Mouse (Mus musculus): ENCODE data around the gene Bod1l.

The Bod1l gene

DNA sequence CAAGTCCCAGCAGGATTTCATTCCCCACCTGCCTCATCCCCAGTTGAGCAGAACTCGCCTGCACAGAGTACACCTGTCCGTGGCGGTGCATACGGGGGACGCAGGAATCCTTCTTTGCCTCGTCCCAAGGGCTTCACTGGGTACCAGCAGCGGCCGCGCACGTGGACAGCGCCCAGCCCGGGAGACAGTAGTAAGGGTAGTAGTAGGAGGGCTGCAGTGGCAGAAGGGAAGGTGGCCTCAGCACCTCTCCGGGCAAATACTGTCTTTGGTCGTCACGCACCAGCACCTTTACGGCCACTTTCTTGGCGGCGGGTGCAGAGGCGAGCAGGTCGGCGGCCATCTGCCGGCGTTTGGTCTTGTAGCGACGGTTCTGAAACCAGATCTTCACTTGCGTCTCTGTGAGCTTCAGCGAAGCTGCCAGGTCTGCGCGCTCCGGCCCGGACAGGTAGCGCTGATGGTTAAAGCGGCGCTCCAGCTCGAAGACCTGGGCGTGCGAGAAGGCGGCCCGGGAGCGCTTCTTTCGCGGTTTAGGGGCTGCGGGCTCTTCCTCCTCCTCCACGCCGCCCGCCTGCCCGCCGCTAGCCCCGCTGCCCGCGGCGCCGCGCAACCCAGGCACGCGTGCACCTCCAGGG lies 82.5 kb downstream of the Bod1l start:
- in situ Hi-C loops (cut with MboI, MseI): loop anchor here (5.0 to 25.0 kb wide), 4 partner anchors 634 to 1524 kb away; no protein-coding TSS in a partner anchor

GRCm38 (mm10) chr5:41760831-41761508 lies 83.1 kb downstream of the Bod1l start:
- in situ Hi-C loops (cut with MboI, MseI): loop anchor here (5.0 to 25.0 kb wide), 4 partner anchors 634 to 1524 kb away; no protein-coding TSS in a partner anchor

DNA sequence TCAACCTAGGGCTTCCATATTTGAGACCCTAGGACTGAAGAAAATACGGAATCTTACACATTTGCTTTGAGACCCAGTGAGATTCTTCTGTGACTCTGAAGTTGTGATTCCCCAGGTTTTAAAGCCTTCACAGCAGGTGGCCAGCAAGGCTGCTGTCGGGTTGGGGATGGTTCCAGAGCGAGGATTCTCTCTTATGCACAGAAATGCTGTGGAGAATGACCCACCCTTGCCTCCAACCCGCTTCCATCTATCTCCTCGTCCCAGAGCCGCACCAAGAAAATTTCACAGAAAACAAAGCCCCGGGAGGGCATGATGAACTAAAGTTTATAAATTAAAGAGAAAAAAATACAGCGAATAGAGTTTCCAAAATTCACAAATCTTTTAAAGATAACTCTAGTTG lies 84.0 kb downstream of the Bod1l start:
- in situ Hi-C loops (cut with MboI, MseI): loop anchor here (5.0 to 25.0 kb wide), 4 partner anchors 633 to 1523 kb away; no protein-coding TSS in a partner anchor

GRCm38 (mm10) chr5:41758671-41759639 lies 85.2 kb downstream of the Bod1l start:
- in situ Hi-C loops (cut with MboI, MseI): loop anchor here in 1 of 2 experiments (25.0 kb wide), 1 partner anchor 1522 kb away; no protein-coding TSS in a partner anchor

DNA sequence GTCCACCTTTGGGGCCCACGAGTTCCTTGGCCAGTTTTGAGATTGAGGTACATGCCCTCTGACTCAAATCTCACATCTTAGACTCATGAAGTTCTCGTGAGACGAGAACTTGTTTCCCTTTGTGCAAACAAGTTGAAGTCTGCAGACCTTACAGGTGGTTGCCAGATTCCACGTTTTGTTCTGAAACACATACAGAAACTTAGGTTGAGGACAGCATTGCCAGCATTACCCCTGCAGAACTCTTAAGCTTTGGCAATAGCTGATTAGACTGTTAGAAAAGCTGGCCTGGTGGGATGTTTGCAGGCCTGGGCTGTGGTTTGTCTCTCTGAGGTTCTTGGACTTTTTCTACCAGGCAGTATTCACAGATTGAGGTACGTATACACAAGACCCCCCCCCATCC lies 86.8 kb downstream of the Bod1l start:
- in situ Hi-C loops (cut with MboI, MseI): loop anchor here in 1 of 2 experiments (25.0 kb wide), 1 partner anchor 1520 kb away; no protein-coding TSS in a partner anchor

DNA sequence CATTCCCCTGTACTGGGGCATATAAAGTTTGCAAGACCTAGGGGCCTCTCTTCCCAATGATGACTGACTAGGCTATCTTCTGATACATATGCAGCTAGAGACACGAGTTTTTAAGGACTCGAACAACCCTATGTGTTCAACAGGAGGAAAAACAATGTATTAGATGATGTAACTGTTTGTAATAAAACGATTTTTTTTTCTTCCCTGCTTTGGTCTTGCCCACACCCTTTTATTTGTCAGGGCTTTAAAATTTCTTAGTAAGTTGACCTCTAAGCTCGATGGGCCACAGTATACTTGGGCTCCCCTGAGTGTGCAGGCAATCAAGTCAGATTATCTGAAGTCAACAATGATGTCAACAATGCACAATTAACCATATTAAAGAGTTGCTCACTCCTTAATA lies 87.7 kb downstream of the Bod1l start:
- in situ Hi-C loops (cut with MboI, MseI): loop anchor here in 1 of 2 experiments (25.0 kb wide), 1 partner anchor 1519 kb away; no protein-coding TSS in a partner anchor

DNA sequence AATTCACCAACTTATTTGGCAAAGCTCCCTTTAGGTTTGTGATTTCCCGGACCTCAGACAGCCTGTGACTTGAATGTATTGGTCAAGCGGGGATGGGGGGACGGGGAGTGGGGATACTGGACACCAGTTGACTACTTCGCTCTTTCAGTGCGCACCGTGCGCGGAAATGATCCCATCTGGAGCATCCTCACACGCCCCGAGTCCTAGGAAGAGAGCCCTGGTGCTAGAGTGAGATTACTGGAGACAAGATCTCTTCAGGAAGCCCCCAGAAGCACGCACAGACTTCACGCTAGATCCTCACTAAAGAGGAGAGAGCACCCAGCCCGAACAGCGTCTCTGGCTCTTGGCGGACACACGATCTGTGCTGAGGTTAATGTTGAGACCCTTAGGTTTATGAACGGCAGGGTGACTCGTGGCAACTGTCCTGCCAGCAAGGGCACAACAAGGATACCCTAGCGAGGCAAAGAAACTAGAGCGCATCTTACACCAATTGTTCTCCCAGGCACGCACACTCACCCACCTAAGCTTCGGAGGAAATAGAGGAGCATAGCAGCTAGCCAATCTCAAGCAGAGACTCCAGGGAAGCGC lies 88.6 kb downstream of the Bod1l start:
- in situ Hi-C loops (cut with MboI, MseI): loop anchor here in 1 of 2 experiments (25.0 kb wide), 1 partner anchor 1518 kb away; no protein-coding TSS in a partner anchor

DNA sequence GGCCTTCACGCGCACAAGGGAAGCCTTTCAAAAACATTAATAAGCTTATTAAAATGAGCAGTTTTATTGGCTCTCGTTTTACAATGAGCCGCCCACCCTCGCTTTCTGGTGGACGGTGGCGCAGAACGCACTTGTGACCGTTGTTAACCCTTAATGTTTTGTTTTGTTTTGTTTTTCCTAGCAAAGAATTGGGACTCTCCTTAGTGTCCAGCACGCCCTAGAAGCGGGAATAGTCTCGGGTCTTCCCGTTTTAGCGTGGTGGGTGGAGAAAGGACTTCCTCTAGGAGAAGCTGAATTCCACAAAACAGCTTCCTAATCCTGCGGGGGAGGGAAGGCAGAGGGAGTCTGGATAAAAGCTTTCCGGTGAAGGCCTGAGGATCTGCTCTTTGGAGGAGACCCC lies 89.3 kb downstream of the Bod1l start:
- in situ Hi-C loops (cut with MboI, MseI): loop anchor here in 1 of 2 experiments (25.0 kb wide), 1 partner anchor 1518 kb away; no protein-coding TSS in a partner anchor

DNA sequence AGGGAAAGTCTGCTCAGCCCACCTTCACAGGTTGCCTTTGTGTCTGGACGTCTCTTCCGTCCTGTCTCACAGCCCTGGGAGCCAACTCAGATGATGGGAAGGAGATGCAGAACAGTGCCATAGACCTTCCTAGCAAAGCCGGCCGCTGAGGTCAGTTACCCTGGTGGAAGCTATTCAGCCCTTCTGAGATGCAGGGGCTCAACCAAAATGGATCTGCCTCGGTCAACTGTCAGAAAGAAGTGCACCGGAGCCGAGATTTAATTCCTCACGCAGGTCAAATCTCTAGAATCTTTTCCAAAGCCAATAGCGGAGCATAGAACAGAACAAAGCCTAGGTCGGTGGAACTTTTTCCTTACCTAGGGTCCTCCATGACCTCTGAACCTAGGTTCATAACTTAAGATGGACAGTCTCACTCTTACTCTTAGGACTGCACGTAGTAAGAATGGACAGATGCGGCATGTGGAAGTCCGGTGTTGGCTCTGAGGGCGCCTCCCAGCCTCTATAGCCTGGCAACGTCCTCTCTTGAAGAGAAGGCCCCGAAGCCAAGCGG lies 89.8 kb downstream of the Bod1l start:
- in situ Hi-C loops (cut with MboI, MseI): loop anchor here in 1 of 2 experiments (25.0 kb wide), 1 partner anchor 1517 kb away; no protein-coding TSS in a partner anchor

GRCm38 (mm10) chr5:41752721-41753120 lies 91.4 kb downstream of the Bod1l start:
- in situ Hi-C loops (cut with MboI, MseI): loop anchor here in 1 of 2 experiments (25.0 kb wide), 1 partner anchor 1515 kb away; no protein-coding TSS in a partner anchor

DNA sequence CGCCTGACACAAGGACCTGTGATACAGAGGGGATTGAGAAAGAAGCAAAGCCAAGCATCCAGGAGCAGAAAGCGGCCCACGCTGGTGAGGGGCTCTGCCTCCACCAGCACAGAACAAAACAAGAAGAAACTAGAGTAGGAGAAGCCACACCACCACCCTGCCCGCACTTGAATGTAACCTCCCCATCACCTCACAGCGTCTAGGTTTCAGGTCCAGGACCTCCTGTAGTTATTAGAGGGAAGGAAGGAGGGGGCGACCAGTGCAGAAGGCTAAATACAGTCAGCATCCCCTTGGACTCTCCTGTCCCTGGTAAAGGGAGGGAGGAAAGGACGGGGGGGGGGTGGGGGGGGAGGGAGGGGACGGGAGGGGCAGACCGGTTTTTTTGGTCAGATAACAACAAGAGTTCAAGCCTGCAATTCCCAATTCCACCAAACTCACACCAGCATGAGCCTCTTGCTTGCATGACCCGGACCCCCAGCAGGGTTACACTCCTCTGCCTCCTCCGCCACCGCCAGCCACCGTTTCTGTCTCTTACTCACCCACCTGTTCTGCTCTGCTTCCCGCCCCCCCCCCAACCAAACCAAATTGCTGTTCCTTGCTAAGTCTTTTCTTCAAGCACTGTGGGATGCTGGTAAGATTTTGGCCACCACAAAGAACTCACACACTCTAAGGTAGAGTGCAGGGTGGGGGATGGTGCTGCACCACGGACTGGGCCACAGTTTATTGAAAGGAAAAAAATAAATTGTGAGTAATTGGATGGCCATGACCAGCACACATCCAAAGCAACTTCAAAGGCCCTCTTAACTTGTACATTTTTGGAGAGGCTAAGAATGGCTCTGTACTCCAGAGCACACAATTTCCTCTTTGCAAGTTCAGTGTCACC lies 99.0 kb downstream of the Bod1l start:
- in situ Hi-C loops (cut with MboI, MseI): no loop called here

- in situ Hi-C loops (cut with MboI, MseI): no loop called here
Measured at GRCm38 (mm10) chr5:41744234-41744633, 99.9 kb downstream of the Bod1l start.

GRCm38 (mm10) chr5:41738817-41739216 lies 105.3 kb downstream of the Bod1l start:
- in situ Hi-C loops (cut with MboI, MseI): no loop called here
